Mouse (Mus musculus): ENCODE results near the gene Bcl2l12. TPM values are rescaled to one million over a fixed set of nuclear protein-coding genes. Genes with fewer than 3 reads are reported as not detected.

Bcl2l12 gene
- total RNA-seq (2018; cell fraction: chromatin; rRNA removed) = 10 to 100 TPM in 16 of 26 experiments, 1 to 10 TPM in 10; 2.8 to 30.8 (median 14.9) TPM
- total RNA-seq (2018; cell fraction: cytosol; rRNA removed) = 10 to 100 TPM in 20 of 26 experiments, 1 to 10 TPM in 6; 7.3 to 15.4 (median 11.5) TPM
- total RNA-seq (2018; cell fraction: nucleus; rRNA removed) = 10 to 100 TPM in 15 of 26 experiments, 1 to 10 TPM in 11; 1.8 to 31.2 (median 11.8) TPM
- polyA plus RNA-seq (2018) = 10.9 to 14.5 TPM (median 12.9 TPM) in 3 replicates

DNA sequence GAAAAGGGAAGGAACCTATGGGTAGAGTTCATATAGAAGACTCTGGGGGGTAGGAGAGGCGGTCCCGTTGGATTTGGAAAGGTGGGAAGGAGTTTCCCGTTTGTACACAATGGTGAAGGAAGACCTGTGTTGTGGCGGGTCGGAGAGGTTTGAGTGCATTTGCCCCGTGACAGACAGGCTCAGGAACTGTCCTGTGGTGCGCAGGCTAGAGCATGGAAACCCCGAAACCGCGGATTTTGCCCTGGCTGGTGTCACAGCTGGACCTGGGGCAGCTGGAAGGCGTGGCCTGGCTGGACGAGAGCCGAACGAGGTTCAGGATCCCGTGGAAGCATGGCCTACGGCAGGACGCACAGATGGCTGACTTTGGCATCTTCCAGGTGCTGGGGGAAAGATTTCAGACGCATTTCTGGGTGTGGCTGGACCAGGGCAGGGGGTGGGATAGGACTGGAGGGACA, at the start of gene Bcl2l12:
TSS of gene Bcl2l12 (minus strand) at position 212 of the 455 bp plus-strand sequence.
- Histone ChIP-seq H3K27ac (peak within 1 kb of the TSS; percentile 84), H3K79me2 (ENCODE audit: inconsistent target) (peaks cover 42% of the 10 kb centered on the region), H3K36me3 (ENCODE audit: inconsistent target) (peaks cover 44% of the 10 kb centered on the region), H3K4me3 (ENCODE audit: inconsistent target) (peak within 1 kb of the TSS; percentile 93)
- WGBS (ENCODE audit: missing documents) = under 1% methylated on average over 18 of the region's 18 CpGs

DNA sequence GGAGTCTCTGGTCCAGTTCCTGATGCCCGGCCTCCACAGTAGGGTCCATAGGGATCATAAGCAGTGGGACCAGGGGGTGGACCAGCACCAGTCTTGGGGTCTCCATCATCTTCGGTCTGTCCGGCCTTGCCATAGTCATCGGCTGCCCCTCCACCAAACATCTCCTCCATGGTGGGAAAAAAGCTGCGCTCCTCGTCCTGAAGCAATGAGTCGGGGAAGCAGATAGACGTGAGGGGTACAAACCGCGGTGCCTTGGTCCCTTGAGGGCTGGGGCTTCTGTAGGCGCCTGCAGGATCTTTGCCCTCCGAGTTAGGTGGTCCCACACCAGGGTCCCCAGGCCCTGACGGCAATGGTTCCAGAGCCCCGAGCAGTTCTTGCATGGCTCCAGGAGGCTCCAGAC, 49.0 kb upstream of the Bcl2l12 start:
- WGBS (ENCODE audit: missing documents) = over 99% methylated on average over 14 of the region's 14 CpGs
- H3K36me3 ChIP-seq (ENCODE audit: inconsistent target) = peaks cover 35% of the 10 kb centered on the region
- peaks cover 84% of the 10 kb centered on the region for H3K79me2 ChIP-seq (ENCODE audit: inconsistent target)
- H3K27ac ChIP-seq = no peak overlapping the region
- no peak overlapping the region for H3K4me3 ChIP-seq (ENCODE audit: inconsistent target)

DNA sequence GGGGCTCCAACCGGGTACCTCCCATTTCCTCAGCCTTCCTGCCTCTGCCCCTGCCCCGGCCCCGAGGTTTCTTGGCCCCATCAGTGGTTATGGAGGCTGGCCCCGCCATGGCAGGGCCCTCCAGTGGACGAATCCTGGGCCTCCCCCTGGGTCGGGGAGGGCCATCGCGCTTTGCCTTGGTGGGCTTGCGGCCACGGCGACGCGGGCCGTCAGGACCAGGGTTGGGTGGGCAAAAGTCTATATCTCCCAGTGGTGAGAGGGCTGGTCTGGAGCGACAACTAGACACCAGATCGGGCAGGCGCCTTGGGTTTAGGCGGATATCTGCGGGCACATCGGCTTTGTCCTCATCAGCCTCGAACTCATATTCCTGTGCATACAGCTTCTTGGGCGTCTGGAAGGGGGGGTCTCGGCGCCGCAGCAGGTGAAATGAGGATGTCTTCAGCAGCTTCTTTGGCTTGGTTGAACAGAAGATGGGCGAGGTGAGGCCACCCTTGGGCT, 48.4 kb upstream of the Bcl2l12 start:
- peaks cover 84% of the 10 kb centered on the region for H3K79me2 ChIP-seq (ENCODE audit: inconsistent target)
- WGBS (ENCODE audit: missing documents) = 93% methylated on average over 21 of the region's 26 CpGs
- H3K4me3 ChIP-seq (ENCODE audit: inconsistent target) = no peak overlapping the region
- H3K36me3 ChIP-seq (ENCODE audit: inconsistent target) = peaks cover 41% of the 10 kb centered on the region
- H3K27ac ChIP-seq = no peak overlapping the region

DNA sequence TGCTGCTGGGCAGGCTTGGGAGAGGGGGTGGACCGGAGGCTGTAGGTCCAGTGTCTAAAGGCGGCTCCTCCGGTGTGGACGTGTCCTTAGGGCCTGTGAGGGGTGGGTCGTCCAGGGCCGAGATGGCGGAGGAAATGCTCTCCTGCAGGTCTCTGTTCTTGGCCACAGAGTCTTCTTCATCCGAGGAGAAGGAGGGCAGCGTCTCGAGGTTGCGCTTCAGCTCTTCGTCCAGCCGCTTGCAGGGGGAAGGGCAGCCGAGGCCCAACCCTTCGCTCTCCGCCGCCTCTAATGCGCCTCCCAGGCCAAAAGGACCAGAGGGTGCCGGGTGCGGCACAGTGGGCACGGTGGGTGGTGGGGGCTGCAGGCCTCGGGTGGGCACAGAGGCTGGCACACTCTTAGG, 47.2 kb upstream of the Bcl2l12 start:
- peaks cover 52% of the 10 kb centered on the region for H3K36me3 ChIP-seq (ENCODE audit: inconsistent target)
- WGBS (ENCODE audit: missing documents) = 95% methylated on average over 13 of the region's 22 CpGs
- H3K27ac ChIP-seq = no peak overlapping the region
- H3K4me3 ChIP-seq (ENCODE audit: inconsistent target) = no peak overlapping the region
- peaks cover 84% of the 10 kb centered on the region for H3K79me2 ChIP-seq (ENCODE audit: inconsistent target)

DNA sequence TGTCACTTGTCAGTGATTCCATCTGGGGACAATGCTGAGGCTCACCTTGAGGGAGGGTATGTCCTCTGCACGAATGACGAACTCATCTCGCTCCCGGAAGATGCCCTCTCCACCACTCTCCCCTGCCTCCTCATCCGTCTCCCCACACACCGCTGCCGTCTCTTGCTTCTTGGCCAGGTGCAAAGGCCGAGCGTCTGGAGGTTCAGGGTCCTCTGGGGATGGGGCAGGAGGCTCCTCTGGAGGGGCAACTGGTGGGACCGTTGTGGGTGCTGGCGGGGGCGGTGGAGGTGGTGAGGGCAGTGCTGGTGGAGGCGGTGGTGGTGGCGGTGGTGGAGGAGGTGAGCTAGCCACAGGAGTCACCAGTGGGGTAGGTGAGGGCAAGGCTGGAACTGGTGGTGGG, 44.8 kb upstream of the Bcl2l12 start:
- Histone ChIP-seq H3K27ac (no peak overlapping the region), H3K36me3 (ENCODE audit: inconsistent target) (peaks cover 55% of the 10 kb centered on the region), H3K79me2 (ENCODE audit: inconsistent target) (peaks cover 70% of the 10 kb centered on the region; the same call in 1 of the 2 replicates), H3K4me3 (ENCODE audit: inconsistent target) (no peak overlapping the region)
- 95% methylated on average over 12 of the region's 14 CpGs for WGBS (ENCODE audit: missing documents)

DNA sequence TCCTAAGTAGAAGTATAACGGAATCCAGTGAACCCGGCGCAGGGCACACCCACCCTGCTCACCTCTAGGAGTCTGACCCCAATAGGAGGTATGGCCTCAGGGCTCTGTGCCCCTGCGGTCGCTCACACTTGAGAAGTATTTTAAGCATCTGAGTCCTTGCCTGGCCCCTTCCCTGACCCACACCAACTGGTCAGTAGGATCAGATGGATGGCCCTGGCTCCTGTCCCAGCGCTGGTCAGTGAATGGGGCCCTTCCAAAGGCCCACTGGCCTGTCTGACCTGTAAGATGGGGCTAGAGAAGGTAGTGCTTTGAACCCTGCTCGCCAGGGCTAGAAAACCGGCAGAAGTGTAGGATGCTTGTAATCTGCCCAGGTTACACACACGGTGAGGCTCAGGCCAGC, 42.3 kb upstream of the Bcl2l12 start:
- Histone ChIP-seq H3K36me3 (ENCODE audit: inconsistent target) (peaks cover 57% of the 10 kb centered on the region), H3K79me2 (ENCODE audit: inconsistent target) (peaks cover 76% of the 10 kb centered on the region; the same call in 1 of the 2 replicates), H3K27ac (no peak overlapping the region), H3K4me3 (ENCODE audit: inconsistent target) (no peak overlapping the region)
- WGBS (ENCODE audit: missing documents) = 91% methylated on average over 9 of the region's 9 CpGs

DNA sequence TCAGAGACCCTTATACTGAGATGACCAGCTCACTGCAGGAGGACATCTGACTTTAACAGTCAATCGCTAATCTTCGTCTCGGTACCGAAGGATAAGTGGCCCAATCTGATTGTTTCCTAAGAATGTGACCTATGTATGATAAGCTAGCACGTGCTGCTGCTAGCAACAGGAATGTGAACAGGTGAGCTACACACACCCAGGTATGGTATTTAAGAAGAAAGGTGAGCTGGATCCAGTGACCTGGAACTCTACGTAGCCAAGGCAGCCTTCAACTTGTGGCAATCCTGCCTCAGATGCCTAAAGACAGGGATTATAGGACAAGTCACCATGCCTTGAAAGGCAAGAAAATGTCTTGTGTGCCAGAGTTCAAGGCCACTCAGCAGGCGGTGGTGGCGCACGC, 39.9 kb upstream of the Bcl2l12 start:
- WGBS (ENCODE audit: missing documents) = 99% methylated on average over 9 of the region's 9 CpGs
- Histone ChIP-seq H3K27ac (no peak overlapping the region), H3K4me3 (ENCODE audit: inconsistent target) (no peak overlapping the region), H3K79me2 (ENCODE audit: inconsistent target) (peaks cover 60% of the 10 kb centered on the region; the same call in 1 of the 2 replicates), H3K36me3 (ENCODE audit: inconsistent target) (peaks cover 63% of the 10 kb centered on the region)

DNA sequence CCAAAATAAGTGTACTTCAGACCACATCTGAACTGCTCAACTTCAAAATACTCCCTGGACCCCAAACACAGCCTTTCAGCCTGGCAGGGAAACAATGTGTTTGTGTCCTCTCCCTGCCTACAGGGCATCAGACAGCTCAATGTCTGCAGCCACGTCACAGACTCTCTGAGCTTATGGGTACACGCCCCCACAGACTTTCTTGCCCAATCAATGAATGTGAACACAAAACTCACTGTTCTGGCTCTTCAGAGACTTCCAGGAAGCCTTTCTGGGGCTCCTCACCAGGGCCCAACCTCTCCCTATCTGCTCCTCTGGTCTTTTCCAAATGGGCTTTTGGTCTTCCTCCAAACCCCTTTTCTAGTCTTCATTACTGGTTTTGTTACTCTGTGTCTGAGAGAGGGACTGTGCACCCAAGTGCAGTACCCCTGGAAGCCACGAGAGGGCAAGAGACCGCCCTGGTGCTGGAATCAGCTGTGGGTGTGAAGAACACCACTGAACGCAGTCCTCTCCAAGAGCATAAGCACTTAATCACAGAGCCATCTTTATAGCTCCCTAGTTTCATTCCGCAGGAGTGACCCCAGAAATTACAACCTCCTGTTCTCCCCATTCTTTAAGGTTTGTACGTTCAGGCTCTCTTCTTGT, 39.3 kb upstream of the Bcl2l12 start:
- peaks cover 63% of the 10 kb centered on the region for H3K36me3 ChIP-seq (ENCODE audit: inconsistent target)
- peaks cover 55% of the 10 kb centered on the region; the same call in 1 of the 2 replicates for H3K79me2 ChIP-seq (ENCODE audit: inconsistent target)
- no peak overlapping the region for H3K27ac ChIP-seq
- no peak overlapping the region for H3K4me3 ChIP-seq (ENCODE audit: inconsistent target)
- 68% methylated on average over 7 of the region's 7 CpGs for WGBS (ENCODE audit: missing documents)

DNA sequence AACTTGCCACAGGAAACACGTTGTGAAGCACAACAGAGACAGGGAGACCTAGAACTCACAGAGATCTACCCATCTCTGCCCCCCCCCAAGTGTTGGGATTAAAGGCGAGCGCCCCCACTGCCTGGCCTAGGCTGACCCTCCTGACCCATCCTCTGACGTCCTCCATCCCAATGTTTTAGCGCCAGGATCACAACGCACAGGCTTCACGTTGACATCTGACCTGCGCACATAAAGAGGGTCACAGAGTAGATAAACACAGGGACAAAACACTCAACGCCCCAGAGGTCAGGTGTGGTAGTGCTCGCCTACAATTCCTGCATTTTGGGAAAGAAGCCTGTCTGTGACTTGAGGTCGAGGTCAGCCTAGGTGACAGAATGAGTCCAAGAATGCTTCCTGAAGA, 38.2 kb upstream of the Bcl2l12 start:
- Histone ChIP-seq H3K36me3 (ENCODE audit: inconsistent target) (peaks cover 61% of the 10 kb centered on the region), H3K4me3 (ENCODE audit: inconsistent target) (no peak overlapping the region), H3K27ac (no peak overlapping the region), H3K79me2 (ENCODE audit: inconsistent target) (peaks cover 44% of the 10 kb centered on the region; the same call in 1 of the 2 replicates)
- 96% methylated on average over 11 of the region's 11 CpGs for WGBS (ENCODE audit: missing documents)

DNA sequence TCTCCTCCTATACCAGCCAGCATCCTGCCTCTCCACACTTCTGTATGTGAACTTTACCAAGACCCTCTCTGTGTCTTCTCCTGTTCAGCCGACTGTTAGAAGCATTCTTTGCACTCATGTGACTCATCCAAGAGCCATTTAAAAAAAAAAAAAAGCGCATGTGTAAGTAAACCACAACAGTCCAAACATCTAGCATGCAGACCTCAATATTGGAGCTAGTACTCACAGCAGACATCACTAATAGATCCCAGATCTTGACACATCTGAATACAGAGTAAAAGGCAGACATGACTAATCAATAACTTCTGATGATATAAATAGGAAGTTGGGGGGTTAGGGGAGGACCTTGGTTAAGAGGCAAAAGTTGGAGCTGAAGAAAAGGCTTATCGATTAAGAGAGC, 37.1 kb upstream of the Bcl2l12 start:
- H3K4me3 ChIP-seq (ENCODE audit: inconsistent target) = no peak overlapping the region
- WGBS (ENCODE audit: missing documents) = 65% methylated on average over 3 of the region's 3 CpGs
- peaks cover 62% of the 10 kb centered on the region for H3K36me3 ChIP-seq (ENCODE audit: inconsistent target)
- peaks cover 33% of the 10 kb centered on the region; the same call in 1 of the 2 replicates for H3K79me2 ChIP-seq (ENCODE audit: inconsistent target)
- H3K27ac ChIP-seq = no peak overlapping the region

DNA sequence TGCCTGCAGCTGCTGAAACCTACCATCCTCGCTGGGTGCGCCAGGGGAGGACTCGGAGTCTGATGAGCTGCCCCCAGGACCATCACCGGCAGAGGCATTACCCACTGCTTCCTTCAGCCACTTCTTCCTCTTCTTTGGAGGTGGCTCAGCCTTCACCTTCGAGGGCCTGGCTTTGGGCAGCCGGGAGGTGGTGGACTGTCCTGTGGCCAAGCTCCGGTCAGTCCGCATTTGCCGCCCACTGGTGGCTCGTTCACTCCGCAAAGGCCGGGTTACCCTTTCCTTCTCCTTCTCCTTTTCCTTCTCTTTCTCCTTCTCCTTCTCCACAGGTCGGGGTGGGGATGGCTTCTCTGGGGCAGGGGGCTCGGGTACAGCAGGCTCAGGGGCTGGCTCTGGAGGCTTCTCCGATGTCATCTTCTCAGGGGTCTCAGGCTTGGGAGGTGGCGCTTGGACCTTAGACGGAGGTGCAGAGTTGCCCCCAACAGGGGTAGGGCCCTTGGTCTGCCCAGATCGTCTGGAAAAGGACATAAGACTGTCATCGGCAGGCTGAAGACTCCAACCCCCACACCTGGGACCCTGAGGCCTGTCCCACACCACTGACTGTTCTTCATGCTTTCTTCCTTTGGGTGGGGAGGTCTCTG, 35.3 kb upstream of the Bcl2l12 start:
- peaks cover 26% of the 10 kb centered on the region; the same call in 1 of the 2 replicates for H3K79me2 ChIP-seq (ENCODE audit: inconsistent target)
- peaks cover 67% of the 10 kb centered on the region for H3K36me3 ChIP-seq (ENCODE audit: inconsistent target)
- H3K4me3 ChIP-seq (ENCODE audit: inconsistent target) = no peak overlapping the region
- H3K27ac ChIP-seq = no peak overlapping the region
- 96% methylated on average over 15 of the region's 19 CpGs for WGBS (ENCODE audit: missing documents)

DNA sequence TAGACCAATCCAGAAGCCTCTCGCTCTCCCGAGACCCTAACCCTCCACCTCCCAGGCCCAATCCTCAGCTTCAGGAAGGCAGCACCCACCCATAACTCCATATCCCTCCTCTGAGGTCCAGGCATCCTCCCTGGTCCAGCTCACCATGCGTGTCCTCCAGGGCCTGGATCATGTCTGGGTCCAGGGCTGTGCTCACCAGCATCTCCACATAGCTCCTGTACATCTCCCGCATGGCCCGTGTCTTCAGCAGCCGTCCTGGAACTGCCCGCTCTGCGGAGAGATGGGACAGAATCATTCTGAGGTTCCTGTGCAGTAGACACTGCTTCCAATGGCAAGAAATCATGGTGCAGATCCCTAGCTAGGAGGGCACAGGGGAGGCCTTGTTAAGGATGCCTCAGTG, 32.3 kb upstream of the Bcl2l12 start:
- H3K4me3 ChIP-seq (ENCODE audit: inconsistent target) = no peak overlapping the region
- no peak overlapping the region for H3K27ac ChIP-seq
- 99% methylated on average over 8 of the region's 8 CpGs for WGBS (ENCODE audit: missing documents)
- peaks cover 78% of the 10 kb centered on the region for H3K36me3 ChIP-seq (ENCODE audit: inconsistent target)
- no peaks in the 10 kb centered on the region for H3K79me2 ChIP-seq (ENCODE audit: inconsistent target)

DNA sequence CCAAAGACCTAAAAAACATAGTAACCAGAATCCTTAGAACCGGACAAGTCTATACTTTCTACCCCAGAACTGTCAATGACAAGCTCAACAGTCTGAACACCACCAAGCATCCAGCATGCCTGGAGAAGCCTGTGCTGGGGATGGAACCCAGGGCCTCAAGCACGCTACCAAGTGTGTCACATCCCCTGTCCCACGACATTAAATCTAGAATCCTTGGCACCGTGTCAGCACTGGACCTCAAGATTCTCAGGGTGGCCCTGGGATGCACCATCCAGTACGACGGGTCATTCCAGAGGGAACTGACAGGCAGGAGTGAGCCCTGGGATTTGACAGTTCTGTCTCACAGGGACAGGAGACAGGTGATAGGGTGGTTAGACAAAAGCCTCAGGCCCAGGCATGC, 31.5 kb upstream of the Bcl2l12 start:
- Histone ChIP-seq H3K27ac (no peak overlapping the region), H3K36me3 (ENCODE audit: inconsistent target) (peaks cover 69% of the 10 kb centered on the region), H3K79me2 (ENCODE audit: inconsistent target) (no peaks in the 10 kb centered on the region), H3K4me3 (ENCODE audit: inconsistent target) (no peak overlapping the region)
- 94% methylated on average over 6 of the region's 6 CpGs for WGBS (ENCODE audit: missing documents)

DNA sequence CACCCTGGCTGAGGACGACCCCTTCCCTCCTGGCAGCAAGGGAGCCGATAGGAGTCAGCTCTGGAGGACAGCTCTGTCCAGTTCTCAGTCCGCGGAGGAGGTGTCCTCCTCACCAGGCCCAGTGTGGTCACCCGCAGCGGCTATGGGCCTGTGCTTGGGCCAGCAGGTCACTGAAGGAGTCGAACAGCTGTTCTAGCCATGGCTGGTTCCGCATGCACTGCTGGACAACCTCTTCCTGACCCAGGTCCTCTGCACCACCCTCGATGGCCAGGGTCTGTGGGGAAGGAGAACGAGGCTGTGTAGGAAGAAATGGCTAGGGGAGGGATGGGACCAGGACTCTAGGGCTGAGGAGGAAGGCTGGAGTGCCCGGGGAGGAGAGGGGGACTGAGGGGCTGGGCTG, 29.8 kb upstream of the Bcl2l12 start:
- H3K36me3 ChIP-seq (ENCODE audit: inconsistent target) = peaks cover 53% of the 10 kb centered on the region
- H3K79me2 ChIP-seq (ENCODE audit: inconsistent target) = no peaks in the 10 kb centered on the region
- H3K4me3 ChIP-seq (ENCODE audit: inconsistent target) = no peak overlapping the region
- H3K27ac ChIP-seq = no peak overlapping the region
- WGBS (ENCODE audit: missing documents) = 95% methylated on average over 11 of the region's 11 CpGs

DNA sequence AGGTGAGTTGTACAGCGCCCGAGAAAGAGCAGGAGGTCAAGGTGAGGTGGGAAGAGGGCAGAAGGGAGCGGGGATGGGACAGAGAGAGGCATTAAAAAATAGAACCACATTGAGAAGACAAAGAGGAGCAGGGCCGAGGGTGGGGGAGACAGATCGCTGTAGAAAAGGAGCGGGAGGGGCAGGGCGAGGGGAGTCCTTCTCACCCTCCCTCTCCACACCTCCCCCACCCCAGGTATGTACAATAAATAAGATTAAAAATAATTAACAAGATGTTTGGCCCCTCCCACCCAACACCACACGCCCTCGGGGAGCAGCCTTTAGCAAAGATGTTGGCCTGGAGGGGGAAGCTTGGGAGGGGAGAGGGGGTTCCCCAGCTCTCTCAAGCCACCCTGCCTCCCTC, 29.2 kb upstream of the Bcl2l12 start:
- Histone ChIP-seq H3K4me3 (ENCODE audit: inconsistent target) (no peak overlapping the region), H3K79me2 (ENCODE audit: inconsistent target) (no peaks in the 10 kb centered on the region), H3K27ac (no peak overlapping the region), H3K36me3 (ENCODE audit: inconsistent target) (peaks cover 47% of the 10 kb centered on the region)
- 88% methylated on average over 9 of the region's 9 CpGs for WGBS (ENCODE audit: missing documents)

All from macrophage (primary cell).